Mouse (Mus musculus) bone marrow, adult 2 months (tissue): ENCODE results near the gene Dclre1c.
A peak's percentile ranks its signal among the peaks of the same experiment; 100 is the strongest.

Experiments
- CTCF ChIP-seq: fragments of 200-500 bp; IDR thresholded peaks from 2 replicates; pipeline ENCODE4 v1.5.1; 2011; ENCODE audit warnings: low read length, control low read depth; ENCODE audit not compliant: control insufficient read depth, insufficient read depth
- POLR2A ChIP-seq: fragments of 200-500 bp; IDR thresholded peaks from 2 replicates; pipeline ENCODE4 v1.6.1; 2011; ENCODE audit warnings: low read depth, mild to moderate bottlenecking, control low read depth, low read length, borderline replicate concordance; ENCODE audit not compliant: control insufficient read depth

GRCm38 (mm10) chr2:3414241-3414640 lies 9.7 kb upstream of the Dclre1c start:
- TF ChIP-seq POLR2A = no peak
- peak; percentile 73 for TF ChIP-seq CTCF
